In genomic region chr17:45986374-45986773, GRCm38 (mm10) we compare ENCODE assay signal across 19 mouse cellular contexts.
"Had no signal": no experiment of that assay in that cellular context is flagged by ENCODE, and none has a peak within 500 bp of the region (broad histone marks: within the 10 kb centered on the region; RNA-seq: fewer than 3 reads in every experiment).

No protein-coding gene starts in this region.

- H3K9ac ChIP-seq: lung, embryonic 14.5 days; midbrain, embryonic 13.5 days; midbrain, embryonic 15.5 days; neural tube, embryonic 13.5 days; neural tube, embryonic 15.5 days; stomach, embryonic 15.5 days had no signal

- ATAC-seq: midbrain, embryonic 13.5 days; midbrain, embryonic 15.5 days had no signal

- H3K4me3 ChIP-seq: midbrain, embryonic 10.5 days; midbrain, embryonic 13.5 days; midbrain, embryonic 15.5 days; myocyte; neural tube, embryonic 13.5 days; neural tube, embryonic 15.5 days; stomach, embryonic 15.5 days had no signal

- H3K9me3 ChIP-seq: midbrain, embryonic 10.5 days; midbrain, embryonic 15.5 days; neural tube, embryonic 13.5 days; neural tube, embryonic 15.5 days; stomach, embryonic 15.5 days had no signal

- H3K27me3 ChIP-seq: midbrain, embryonic 13.5 days; midbrain, embryonic 15.5 days; neural tube, embryonic 13.5 days; neural tube, embryonic 15.5 days; stomach, embryonic 15.5 days had no signal

- DNase-seq: lung, adult 18-20 months; lung, embryonic 14.5 days; lung, postnatal 10 days; lung, postnatal 4 days; retina, postnatal 1 day; right cerebral cortex, adult 18-20 months; right cerebral cortex, postnatal 25 days; right cerebral cortex, postnatal 4 days; thymus, adult 2 months; thymus, postnatal 25 days; thymus, postnatal 4 days had no signal

- H3K4me1 ChIP-seq: midbrain, embryonic 10.5 days; midbrain, embryonic 13.5 days; midbrain, embryonic 15.5 days; neural tube, embryonic 13.5 days; neural tube, embryonic 15.5 days; stomach, embryonic 15.5 days had no signal

- H3K36me3 ChIP-seq: midbrain, embryonic 10.5 days; midbrain, embryonic 13.5 days; midbrain, embryonic 15.5 days; neural tube, embryonic 13.5 days; neural tube, embryonic 15.5 days; stomach, embryonic 15.5 days had no signal

- H3K27ac ChIP-seq: midbrain, embryonic 10.5 days; midbrain, embryonic 13.5 days; midbrain, embryonic 15.5 days; neural tube, embryonic 13.5 days; neural tube, embryonic 15.5 days; stomach, embryonic 15.5 days; stomach, postnatal 0 days had no signal

- H3K4me2 ChIP-seq: lung, embryonic 14.5 days; midbrain, embryonic 13.5 days; midbrain, embryonic 15.5 days; neural tube, embryonic 13.5 days; neural tube, embryonic 15.5 days; stomach, embryonic 15.5 days had no signal
